Mouse (Mus musculus) granulocyte monocyte progenitor cell, adult 5-6 weeks (primary cell): ENCODE data around the gene Fli1. TPM values are rescaled to one million over a fixed set of nuclear protein-coding genes. Genes with fewer than 3 reads are reported as not detected.

Source experiments
- ATAC-seq: replicated peaks from 2 replicates; pipeline ENCODE4 v1.8.0; 2016; ENCODE audit warnings: mild to moderate bottlenecking, moderate TSS enrichment, inconsistent platforms; ENCODE audit not compliant: poor library complexity, severe bottlenecking
- total RNA-seq, 2 experiments: library from RNA; stranded (forward) in 1 of 2; stranded (reverse) in 1 of 2; fragments of 200-712, 200-1000 nt in 1 of 2; fragments of >200 nt in 1 of 2; fragmentation: Nextera tagmentation in 1 of 2; gene quantifications; 2 replicates each; pipeline ENCODE4 v1.2.3; 2014 to 2017

Gene Fli1
- total RNA-seq, 2 experiments from 2014 or later = 68.3 to 106 TPM

GRCm38 (mm10) chr9:32478087-32478486 lies 64.6 kb downstream of the Fli1 start:
- ATAC-seq = no peak

- no peak for ATAC-seq
Observed at GRCm38 (mm10) chr9:32476604-32477003, 66.1 kb downstream of the Fli1 start.

- peak; percentile 73 for ATAC-seq
Observed at GRCm38 (mm10) chr9:32474621-32475390, 67.9 kb downstream of the Fli1 start.

- ATAC-seq = peak; percentile 77
Observed at GRCm38 (mm10) chr9:32472346-32472745, 70.3 kb downstream of the Fli1 start.

DNA sequence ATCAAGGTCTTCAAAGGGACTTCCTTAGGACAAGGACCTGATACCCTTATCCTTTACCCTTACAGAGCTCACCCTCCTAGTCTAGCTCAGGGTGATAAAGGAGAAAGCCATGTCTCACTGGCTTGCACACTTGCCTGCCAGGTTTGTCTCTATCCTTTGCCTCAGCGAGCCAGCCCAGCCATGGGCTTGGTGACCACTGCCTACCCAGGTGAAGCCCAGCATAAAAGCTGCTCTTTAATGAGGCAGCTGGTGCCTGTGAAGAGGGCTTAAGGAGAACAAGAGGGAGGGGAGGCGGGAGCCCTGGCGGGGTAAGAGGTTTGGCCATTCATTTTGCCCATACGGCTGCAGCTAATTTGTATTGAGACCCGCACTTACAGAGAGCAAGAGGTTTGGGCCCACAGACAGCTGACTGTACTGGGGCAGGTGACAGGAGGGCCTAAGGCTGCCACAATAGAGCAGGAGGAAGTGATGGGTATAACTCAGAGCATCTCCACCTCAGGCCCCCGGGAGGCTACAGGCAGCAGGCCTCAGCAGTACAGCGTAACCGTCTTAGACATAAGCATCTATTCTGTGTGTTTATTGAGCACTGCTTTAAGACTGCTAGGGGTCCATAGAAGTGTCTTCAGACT lies 73.4 kb downstream of the Fli1 start:
- ATAC-seq = no peak

DNA sequence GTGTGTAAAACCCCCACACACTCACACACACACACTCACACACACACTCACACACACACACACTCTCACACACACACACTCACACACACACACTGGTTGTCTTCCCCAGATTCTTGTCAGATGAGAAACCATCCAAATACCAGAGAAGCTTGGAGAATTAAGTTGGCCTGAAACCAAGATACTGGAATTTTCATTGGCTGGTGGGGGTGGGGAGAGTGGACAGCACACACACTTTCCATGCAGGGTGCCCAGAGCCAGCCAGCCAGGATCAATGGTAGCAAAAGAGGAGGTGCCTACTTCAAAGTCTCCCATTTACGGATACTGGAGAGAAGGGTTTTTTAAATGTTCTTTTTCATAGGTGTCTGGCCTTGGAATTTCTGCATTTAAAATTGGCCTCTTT lies 74.3 kb downstream of the Fli1 start:
- no peak for ATAC-seq

DNA sequence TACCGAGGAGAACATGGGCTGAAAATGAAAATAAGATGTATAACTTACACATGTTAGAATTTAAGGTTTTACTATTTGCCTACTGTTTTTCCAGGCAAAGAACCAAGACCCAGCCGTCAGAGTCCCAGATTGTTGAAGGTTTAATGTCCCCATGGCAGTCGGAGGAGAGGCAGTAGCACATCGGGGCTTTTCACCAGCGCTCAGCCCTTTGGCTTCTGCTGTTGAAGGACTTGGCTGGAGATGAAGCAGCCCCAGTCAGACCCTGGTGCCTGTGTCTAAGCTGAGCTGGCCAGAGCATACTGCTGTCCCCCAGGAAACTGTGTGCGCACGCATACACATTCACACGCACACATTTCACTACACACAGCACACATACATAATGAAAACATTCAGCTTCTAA lies 75.2 kb downstream of the Fli1 start:
- no peak for ATAC-seq

- no peak for ATAC-seq
Observed at GRCm38 (mm10) chr9:32466861-32467260, 75.8 kb downstream of the Fli1 start.

DNA sequence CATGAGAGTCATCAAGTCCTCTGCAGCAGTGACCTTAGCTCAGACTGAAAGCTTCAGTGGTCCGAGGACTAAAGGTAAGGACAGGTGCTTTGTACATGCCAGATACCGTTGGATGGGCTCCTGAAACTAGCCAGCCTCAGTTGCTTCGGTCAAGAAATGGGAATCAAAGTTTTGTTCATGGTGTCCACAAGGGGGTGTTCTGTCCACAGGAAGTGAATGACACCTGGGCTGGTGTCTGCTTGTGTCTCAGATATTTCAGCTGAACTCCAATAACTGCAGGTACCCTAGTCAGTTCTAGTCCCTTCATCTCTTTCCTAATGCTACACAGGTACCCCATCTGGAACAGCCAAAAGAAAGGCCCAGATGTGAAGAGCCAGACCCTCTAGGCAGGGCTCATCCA lies 86.0 kb downstream of the Fli1 start:
- no peak for ATAC-seq

- ATAC-seq = no peak
Observed at GRCm38 (mm10) chr9:32450161-32450560, 92.5 kb downstream of the Fli1 start.

DNA sequence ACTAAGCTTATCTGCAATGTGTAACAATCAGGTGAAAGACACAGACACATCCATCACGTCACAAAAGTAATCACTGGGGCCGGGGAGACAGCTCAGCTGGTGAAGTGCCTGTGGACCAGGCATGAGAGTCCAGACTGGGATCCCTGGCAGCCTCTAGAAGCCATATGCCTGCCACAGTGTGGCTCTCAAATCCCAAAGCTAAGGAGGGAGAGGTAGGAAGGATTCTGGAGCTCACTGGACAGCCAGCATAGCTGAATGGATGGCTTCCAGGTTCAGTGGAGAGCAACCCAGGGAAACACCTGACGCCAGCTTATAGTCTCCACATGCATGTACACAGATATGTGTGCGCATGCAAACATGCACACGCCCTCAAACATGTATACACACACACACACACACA lies 93.9 kb downstream of the Fli1 start:
- ATAC-seq = no peak

- peak; percentile 83 for ATAC-seq
Observed at GRCm38 (mm10) chr9:32445789-32446188, 96.9 kb downstream of the Fli1 start.

DNA sequence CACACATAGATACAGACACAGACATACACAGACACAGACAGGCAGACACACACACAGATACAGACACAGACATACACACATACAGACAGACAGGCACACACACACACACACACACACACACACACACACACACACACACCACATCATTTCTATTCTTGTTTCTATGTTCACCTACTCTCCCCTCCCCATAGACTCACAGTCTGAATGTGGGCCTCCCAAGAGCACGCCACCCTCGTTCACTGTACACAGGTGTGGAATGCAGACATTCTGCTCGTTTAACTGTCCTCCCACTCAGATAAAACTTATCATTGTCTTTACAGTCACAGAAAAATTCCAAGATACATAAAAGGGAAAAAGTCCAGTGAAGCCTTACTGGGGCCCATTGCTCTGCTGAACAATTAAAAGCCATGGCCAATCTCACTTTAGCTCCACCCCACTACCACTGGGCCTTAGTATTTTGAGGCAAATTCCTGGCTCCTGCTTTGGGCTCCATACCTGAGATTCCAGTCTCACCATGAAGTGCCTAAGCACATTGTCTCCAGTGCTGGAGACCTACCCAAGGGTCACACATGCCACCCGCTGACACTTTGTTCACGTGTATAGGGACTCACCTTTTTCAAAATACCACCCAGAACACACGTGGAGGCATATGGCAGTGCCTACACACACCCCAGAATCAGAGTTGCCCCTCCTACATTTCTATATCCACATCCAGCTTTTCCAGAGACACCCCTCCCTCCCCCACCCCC lies 98.0 kb downstream of the Fli1 start:
- no peak for ATAC-seq

- no peak for ATAC-seq
Observed at GRCm38 (mm10) chr9:32443817-32444216, 98.8 kb downstream of the Fli1 start.

- no peak for ATAC-seq
Observed at GRCm38 (mm10) chr9:32443115-32443514, 99.5 kb downstream of the Fli1 start.

DNA sequence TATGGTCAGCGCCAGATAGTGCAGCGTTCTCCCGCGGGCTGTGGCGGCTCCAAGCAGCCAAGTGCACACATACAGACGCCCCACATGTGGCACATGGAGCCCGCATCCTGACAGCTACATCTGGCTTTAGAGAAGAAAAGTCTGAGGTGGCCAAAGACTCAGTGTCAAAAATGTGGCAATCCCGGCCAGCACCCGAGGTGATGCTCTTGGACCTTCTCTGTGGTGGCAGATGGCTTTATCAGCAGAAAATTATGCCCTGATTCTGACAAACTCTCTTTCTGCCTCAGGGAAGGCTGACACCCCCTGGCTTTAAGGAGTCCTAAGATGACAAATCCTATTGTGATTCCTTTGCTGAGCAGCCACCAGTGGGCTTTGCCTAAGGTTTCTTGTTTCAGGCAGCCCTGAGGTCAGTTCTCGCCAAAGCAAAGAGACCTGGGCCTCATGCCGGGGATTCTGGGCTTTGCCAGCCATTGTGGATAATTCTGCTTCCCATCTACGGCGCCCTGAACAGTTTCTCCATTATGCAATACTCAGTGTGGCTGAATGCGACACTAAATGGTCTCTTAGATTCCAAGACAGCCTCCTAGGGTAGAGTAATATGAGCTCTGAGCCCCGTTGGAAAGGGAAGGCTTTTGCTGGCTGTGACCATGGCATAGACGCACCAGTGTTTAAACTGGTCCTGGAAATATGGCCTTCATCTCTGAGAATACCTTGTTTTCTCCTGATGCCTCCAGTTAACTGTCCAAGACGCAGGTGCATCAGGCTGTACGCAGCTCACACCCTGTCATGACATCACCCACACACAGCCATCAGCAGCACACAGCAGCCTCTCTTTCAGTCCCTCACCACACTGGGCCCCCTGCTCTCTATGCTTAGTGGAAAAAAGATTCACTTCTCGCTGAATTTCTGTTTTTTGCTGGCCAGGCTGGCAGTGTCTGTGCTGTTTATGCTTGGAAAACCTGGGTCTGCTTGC lies 108.1 kb downstream of the Fli1 start:
- no peak for ATAC-seq

DNA sequence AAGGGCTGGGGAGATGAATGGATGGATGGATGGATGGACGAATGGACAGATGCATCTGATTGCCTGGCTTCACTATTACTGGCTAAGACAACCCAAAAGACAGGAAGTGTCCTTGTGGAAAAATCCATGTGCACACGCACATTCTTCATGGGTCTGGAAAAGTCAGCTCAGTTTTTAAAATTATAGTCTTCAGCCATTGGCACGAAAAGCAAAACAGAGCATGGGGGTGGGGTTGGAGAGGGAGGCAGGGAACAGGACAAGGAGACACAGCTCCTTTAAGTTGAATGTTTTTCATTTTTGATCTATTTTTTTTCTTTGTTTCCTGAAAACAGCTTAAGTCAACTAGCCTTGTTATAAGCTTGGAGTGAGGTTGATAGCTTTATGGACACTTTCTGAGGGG lies 111.6 kb downstream of the Fli1 start:
- no peak for ATAC-seq

DNA sequence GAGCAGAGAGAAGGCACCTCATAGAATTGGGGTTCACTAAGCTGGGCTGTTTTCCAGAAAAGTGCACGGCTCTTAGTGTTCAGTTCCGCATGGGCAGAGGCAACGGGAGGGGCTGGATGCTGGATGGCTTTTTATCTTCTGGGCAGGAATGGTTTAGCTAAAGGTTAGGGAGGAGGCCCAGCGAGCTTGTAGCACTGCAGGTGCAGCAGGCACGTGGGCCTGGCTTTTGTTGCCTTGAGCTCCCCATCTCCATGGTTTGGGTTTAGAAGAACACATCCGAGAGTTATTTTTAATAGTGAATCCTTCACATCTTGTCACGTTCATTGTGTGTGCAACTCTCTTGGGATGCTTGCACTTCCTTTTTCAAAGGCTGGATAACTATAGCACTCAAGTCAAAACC lies 117.3 kb downstream of the Fli1 start:
- no peak for ATAC-seq

DNA sequence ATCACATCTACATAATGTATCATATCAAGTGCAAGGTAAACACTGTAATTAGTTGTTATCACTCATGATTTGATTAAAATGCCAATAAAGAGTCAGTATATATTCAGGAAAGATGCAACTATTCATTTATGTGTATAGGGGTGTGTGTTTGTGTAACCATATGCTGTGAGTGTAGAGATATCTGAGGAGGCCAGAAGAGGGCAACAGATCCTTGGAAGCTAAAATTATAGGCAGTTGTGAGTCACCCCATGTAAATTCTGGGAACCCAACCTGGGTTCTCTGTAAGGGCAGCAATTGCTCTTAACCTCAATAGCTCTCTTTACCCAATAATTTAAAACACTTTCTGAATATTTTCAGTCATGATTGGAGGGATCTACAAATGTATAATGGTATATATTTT lies 122.0 kb downstream of the Fli1 start:
- ATAC-seq = no peak

DNA sequence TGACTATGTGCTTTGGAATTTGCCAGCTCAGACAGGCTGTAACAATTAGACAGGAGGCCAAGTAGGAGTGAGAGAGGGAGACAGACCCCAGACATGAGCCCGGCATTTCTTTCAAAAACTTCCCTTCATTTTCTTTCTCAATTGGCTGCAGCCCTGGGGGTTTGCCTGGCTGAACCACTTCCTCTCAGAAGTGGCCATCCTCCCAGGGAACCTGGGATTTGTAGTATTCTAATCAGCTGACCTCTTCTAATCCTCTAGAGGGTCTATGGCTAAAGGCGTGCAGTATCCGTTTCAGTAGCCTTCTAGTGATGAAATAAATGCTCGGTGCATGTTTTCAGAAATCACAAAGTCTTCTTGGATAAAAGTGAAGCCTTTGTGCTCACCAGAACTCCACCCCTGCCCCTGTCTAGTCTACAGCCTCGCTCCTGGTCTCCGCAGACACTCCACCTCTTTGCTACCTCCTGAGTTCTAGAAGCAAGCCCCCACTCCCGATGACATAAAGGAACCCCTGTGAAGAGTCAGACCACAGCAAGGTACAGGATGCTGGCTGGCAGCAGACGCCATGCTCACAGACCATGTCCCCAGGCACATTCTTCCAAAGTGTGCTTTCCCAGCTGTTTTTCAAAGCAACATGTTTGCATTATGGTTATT lies 125.1 kb downstream of the Fli1 start:
- ATAC-seq = no peak
